Comparison of ENCODE assay signal across 14 mouse cellular contexts in genomic region chr14:60300224-60300991, GRCm38 (mm10). TPM values are rescaled to one million over a fixed set of nuclear protein-coding genes. Genes with fewer than 3 reads are reported as not detected.
DNase-seq lines count a peak whose midpoint lies in the region; ATAC-seq and TF ChIP-seq lines count a peak whose summit lies in the region.
"Had no signal": no experiment of that assay in that cellular context is flagged by ENCODE, and none has a peak within 500 bp of the region (broad histone marks: within the 10 kb centered on the region; RNA-seq: fewer than 3 reads in every experiment).

No protein-coding gene starts in this region.

- H3K27ac ChIP-seq in lung, postnatal 0 days (ENCODE audit: low read length) = no peak overlapping the region
- no peak overlapping the region for H3K27ac ChIP-seq in forebrain, postnatal 0 days (ENCODE audit: low read depth, low read length)
- H3K27ac ChIP-seq in liver, embryonic 11.5 days (ENCODE audit: low read depth, low read length) = no peak overlapping the region
- H3K27ac ChIP-seq: heart, adult 2 months had no signal

- TF ChIP-seq EP300 in lung, postnatal 0 days (IDR thresholded peaks at IDR 0.05) = no peak

- H3K9ac ChIP-seq in lung, postnatal 0 days (replicated peaks; ENCODE audit: low read depth) = no peak overlapping the region
- no peak overlapping the region for H3K9ac ChIP-seq in forebrain, postnatal 0 days
- no peak overlapping the region for H3K9ac ChIP-seq in liver, embryonic 11.5 days (ENCODE audit: low read depth, low read length)

- DNase-seq in embryo, embryonic 10 days (ENCODE audit: low spot score) = peak; percentile 26
- no peak for DNase-seq in embryo, embryonic 9.5 days (ENCODE audit: extremely low spot score)
- no peak for DNase-seq in lung, postnatal 0 days (ENCODE audit: low spot score)
- DNase-seq in lung, adult 2 months = no peak
- DNase-seq in forebrain, postnatal 0 days = peak; percentile 61
- DNase-seq in urinary bladder, postnatal 36 days (ENCODE audit: low spot score in 2 of 2) = no peak
- DNase-seq in liver, embryonic 11.5 days (ENCODE audit: low spot score) = no peak
- no peak for DNase-seq in kidney, adult 18-20 months
- DNase-seq: heart, adult 2 months; kidney, adult 11 months had no signal

- H3K4me1 ChIP-seq in lung, postnatal 0 days (ENCODE audit: insufficient read depth, low read depth, low read length) = no peaks in the 10 kb centered on the region
- no peaks in the 10 kb centered on the region for H3K4me1 ChIP-seq in lung, adult 2 months (ENCODE audit: control insufficient read depth, insufficient read depth, low read length)
- H3K4me1 ChIP-seq in forebrain, postnatal 0 days (ENCODE audit: insufficient read depth) = 0 out of 2 replicates have a peak, but pooled peaks cover 5% of the 10 kb centered on the region
- H3K4me1 ChIP-seq in liver, embryonic 11.5 days (replicated peaks; ENCODE audit: control insufficient read depth, insufficient read depth, low read length) = no peaks in the 10 kb centered on the region

- TF ChIP-seq CTCF in lung, postnatal 0 days (IDR thresholded peaks at IDR 0.05) = peak; percentile 25
- TF ChIP-seq CTCF in lung, adult 2 months (IDR thresholded peaks at IDR 0.05; ENCODE audit: insufficient read depth, low read length) = no peak
- TF ChIP-seq CTCF in forebrain, postnatal 0 days (IDR thresholded peaks at IDR 0.05; ENCODE audit: low read depth) = peak; percentile 65

- H3K27me3 ChIP-seq in lung, postnatal 0 days (replicated peaks; ENCODE audit: insufficient read depth, low read length) = no peaks in the 10 kb centered on the region
- H3K27me3 ChIP-seq in forebrain, postnatal 0 days (ENCODE audit: insufficient read depth, low read length) = no peaks in the 10 kb centered on the region
- H3K27me3 ChIP-seq in liver, embryonic 11.5 days (replicated peaks; ENCODE audit: control insufficient read depth, insufficient read depth, low read length) = no peaks in the 10 kb centered on the region

- no peak overlapping the region for H3K4me2 ChIP-seq in lung, postnatal 0 days (replicated peaks; ENCODE audit: low read depth, low read length)
- no peak overlapping the region for H3K4me2 ChIP-seq in forebrain, postnatal 0 days (ENCODE audit: low read depth)
- H3K4me2 ChIP-seq in liver, embryonic 11.5 days = no peak overlapping the region

- TF ChIP-seq POLR2A in lung, adult 2 months (IDR thresholded peaks at IDR 0.05; ENCODE audit: borderline replicate concordance, extremely low read depth, low read depth, low read length) = no peak

- no peaks in the 10 kb centered on the region for H3K9me3 ChIP-seq in lung, postnatal 0 days (ENCODE audit: low read length)
- H3K9me3 ChIP-seq in forebrain, postnatal 0 days (ENCODE audit: low read length) = no peaks in the 10 kb centered on the region
- no peaks in the 10 kb centered on the region for H3K9me3 ChIP-seq in liver, embryonic 11.5 days (ENCODE audit: control insufficient read depth, low read length)

- H3K36me3 ChIP-seq in lung, postnatal 0 days (ENCODE audit: insufficient read depth, low read length) = peaks cover 11% of the 10 kb centered on the region
- peaks cover 19% of the 10 kb centered on the region for H3K36me3 ChIP-seq in forebrain, postnatal 0 days (ENCODE audit: insufficient read depth)
- peaks cover 9% of the 10 kb centered on the region; the same call in 1 of the 2 replicates for H3K36me3 ChIP-seq in liver, embryonic 11.5 days (ENCODE audit: control insufficient read depth, insufficient read depth, low read length)

- ATAC-seq in lung, postnatal 0 days = no peak
- ATAC-seq in forebrain, postnatal 0 days = peak; percentile 69
- no peak for ATAC-seq in liver, embryonic 11.5 days (replicated peaks; ENCODE audit: low FRiP score)

- H3K4me3 ChIP-seq in lung, postnatal 0 days (ENCODE audit: low read depth, low read length) = no peak overlapping the region
- H3K4me3 ChIP-seq in lung, adult 2 months (replicated peaks; ENCODE audit: extremely low read depth, low read depth, low read length) = no peak overlapping the region
- no peak overlapping the region for H3K4me3 ChIP-seq in forebrain, postnatal 0 days (ENCODE audit: low read depth, low read length)
- no peak overlapping the region for H3K4me3 ChIP-seq in liver, embryonic 11.5 days (ENCODE audit: low read depth, low read length)
- H3K4me3 ChIP-seq: heart, adult 2 months had no signal

- WGBS in lung, postnatal 0 days = 75% methylated on average over 14 of the region's 14 CpGs
- 77% methylated on average over 14 of the region's 14 CpGs for WGBS in lung, adult 2 months
- WGBS in forebrain, postnatal 0 days = 30% methylated on average over 14 of the region's 14 CpGs
- WGBS in liver, embryonic 11.5 days = 83% methylated on average over 14 of the region's 14 CpGs

RNA-seq across cellular contexts. Expression of gene Mtmr6, which starts 35.4 kb away (rescaled TPM):
- polyA plus RNA-seq in lung, postnatal 0 days (2015; fragmentation: Nextera tagmentation; extraction: Ambion mirVana) = 39.7 and 42.7 TPM in 2 replicates
- polyA plus RNA-seq in lung, adult 2 months (2012; rRNA removed) = 20.5 and 30.1 TPM in 2 replicates
- total RNA-seq in forebrain, postnatal 0 days (2014; rRNA removed) = 53.5 and 61.0 TPM in 2 replicates
- polyA plus RNA-seq in forebrain, postnatal 0 days (2015; fragmentation: Nextera tagmentation; extraction: Ambion mirVana) = 56.6 and 64.2 TPM in 2 replicates
- polyA plus RNA-seq in liver, embryonic 11.5 days (2014; fragmentation: Nextera tagmentation; extraction: Ambion mirVana) = 24.5 and 25.0 TPM in 2 replicates

RNA-seq across cellular contexts. Expression of gene Gm49336, which starts 49.1 kb away (rescaled TPM):
- polyA plus RNA-seq in lung, postnatal 0 days (2015; fragmentation: Nextera tagmentation; extraction: Ambion mirVana) = 19.6 and 22.5 TPM in 2 replicates
- polyA plus RNA-seq in lung, adult 2 months (2012; rRNA removed) = 13.7 and 13.9 TPM in 2 replicates
- 124 and 138 TPM in 2 replicates for total RNA-seq in forebrain, postnatal 0 days (2014; rRNA removed)
- 29.0 and 35.7 TPM in 2 replicates for polyA plus RNA-seq in forebrain, postnatal 0 days (2015; fragmentation: Nextera tagmentation; extraction: Ambion mirVana)
- polyA plus RNA-seq in liver, embryonic 11.5 days (2014; fragmentation: Nextera tagmentation; extraction: Ambion mirVana) = 70.0 and 75.1 TPM in 2 replicates

RNA-seq across cellular contexts. Expression of gene Nupl1, which starts 49.2 kb away (rescaled TPM):
- polyA plus RNA-seq in lung, postnatal 0 days (2015; fragmentation: Nextera tagmentation; extraction: Ambion mirVana) = not detected in 2 replicates
- polyA plus RNA-seq in lung, adult 2 months (2012; rRNA removed) = 0.03 and 0.09 TPM in 2 replicates
- 0.23 TPM in 1 of 2 replicates, not detected in the other for total RNA-seq in forebrain, postnatal 0 days (2014; rRNA removed)
- polyA plus RNA-seq in forebrain, postnatal 0 days (2015; fragmentation: Nextera tagmentation; extraction: Ambion mirVana) = not detected in 2 replicates
- not detected in 2 replicates for polyA plus RNA-seq in liver, embryonic 11.5 days (2014; fragmentation: Nextera tagmentation; extraction: Ambion mirVana)
- total RNA-seq: adrenal gland, postnatal 4 days; heart, adult 2 months; megakaryocyte-erythroid progenitor cell, adult 5-6 weeks had no signal
- polyA plus RNA-seq: heart, adult 2 months; limb, embryonic 14.5 days; thymus, postnatal 0 days had no signal

Comparison
In these comparisons a context has a peak if more than half of its experiments do, and no peak if none do; other contexts are left out.
1. DNase-seq: peak in embryo, embryonic 10 days (single experiment) and forebrain, postnatal 0 days (single experiment); none in embryo, embryonic 9.5 days (single experiment), lung, postnatal 0 days (single experiment), lung, adult 2 months (single experiment), urinary bladder, postnatal 36 days (0 of 2), liver, embryonic 11.5 days (single experiment) and kidney, adult 18-20 months (single experiment).